Mouse (Mus musculus): ENCODE measurements around the gene Ets1.

- TF ChIP-seq CTCF (IDR thresholded peaks at IDR 0.05; ENCODE audit: borderline replicate concordance, insufficient read depth, low read depth, low read length) (no peak), POLR2A (IDR thresholded peaks at IDR 0.05; ENCODE audit: borderline replicate concordance, insufficient read depth, low read length) (no peak)
Observed at GRCm38 (mm10) chr9:32730656-32731590, 94.9 kb downstream of the Ets1 start.

All from cerebellum, adult 2 months (tissue).